Mouse (Mus musculus) lung, postnatal 14 days (tissue): Measurements from ENCODE around the gene Ifnar2.
"Not testable (repeated sequence)": the region's sequence is repeated elsewhere in the genome, so short reads cannot be mapped to it uniquely, and the experiment has no call there.

Experiments
- DNase-seq: peaks from one replicate; pipeline ENCODE4 v3.0.0; 2021

Gene Ifnar2

GRCm38 (mm10) chr16:91432720-91433328 is 60.2 kb downstream of the Ifnar2 start:
- no peak for DNase-seq

GRCm38 (mm10) chr16:91433329-91433933 is 60.8 kb downstream of the Ifnar2 start:
- no peak for DNase-seq

GRCm38 (mm10) chr16:91434119-91434518 is 61.5 kb downstream of the Ifnar2 start:
- no peak for DNase-seq

- DNase-seq = no peak
These were observed 65.5 kb downstream of the Ifnar2 start for GRCm38 (mm10) chr16:91438081-91438480.

- DNase-seq = not testable (repeated sequence)
These were observed 66.0 kb downstream of the Ifnar2 start for GRCm38 (mm10) chr16:91438599-91438998.

GRCm38 (mm10) chr16:91441366-91441765 is 68.8 kb downstream of the Ifnar2 start:
- peak; percentile 74 for DNase-seq

- DNase-seq = no peak
These were observed 69.2 kb downstream of the Ifnar2 start for GRCm38 (mm10) chr16:91441811-91442240.

GRCm38 (mm10) chr16:91442446-91442845 is 69.9 kb downstream of the Ifnar2 start:
- no peak for DNase-seq

GRCm38 (mm10) chr16:91443211-91443611 is 70.6 kb downstream of the Ifnar2 start:
- no peak for DNase-seq

- DNase-seq = no peak
These were observed 72.3 kb downstream of the Ifnar2 start for GRCm38 (mm10) chr16:91444847-91445246.

GRCm38 (mm10) chr16:91445566-91445965 is 73.0 kb downstream of the Ifnar2 start:
- no peak for DNase-seq

- DNase-seq = no peak
These were observed 74.4 kb downstream of the Ifnar2 start for GRCm38 (mm10) chr16:91446778-91447511.

GRCm38 (mm10) chr16:91447512-91447900 is 74.9 kb downstream of the Ifnar2 start:
- DNase-seq = peak; percentile 39

- no peak for DNase-seq
These were observed 75.5 kb downstream of the Ifnar2 start for GRCm38 (mm10) chr16:91448088-91448487.

GRCm38 (mm10) chr16:91448895-91449294 is 76.3 kb downstream of the Ifnar2 start:
- DNase-seq = no peak

GRCm38 (mm10) chr16:91450137-91451064 is 77.8 kb downstream of the Ifnar2 start:
- no peak for DNase-seq

- no peak for DNase-seq
These were observed 79.4 kb downstream of the Ifnar2 start for GRCm38 (mm10) chr16:91451949-91452348.

- peak; percentile 56 for DNase-seq
These were observed 79.8 kb downstream of the Ifnar2 start for GRCm38 (mm10) chr16:91452363-91452896.
